Mouse (Mus musculus) lung, postnatal 0 days (tissue): ENCODE results near the gene Adcy9. TPM values are rescaled to one million over a fixed set of nuclear protein-coding genes. Genes with fewer than 3 reads are reported as not detected.

Experiments
- ATAC-seq: fragments of 200-750 bp; cut with Nextera tagmentation; 2 replicates; pipeline ENCODE4 v1.8.0; 2017; ENCODE audit warnings: moderate library complexity
- DNase-seq: peaks from one replicate; pipeline ENCODE4 v3.0.0-alpha.2; 2016; ENCODE audit warnings: low spot score
- H3K27ac ChIP-seq: fragments of 300-500 bp; sonication (generic); 2 replicates; pipeline ENCODE4 v1.5.1; 2014; ENCODE audit warnings: antibody characterized with exemption, mild to moderate bottlenecking, low read length, mixed read lengths
- H3K27me3 ChIP-seq: fragments of 300-500 bp; sonication (generic); replicated peaks from 2 replicates; pipeline ENCODE4 v1.6.1; 2014; ENCODE audit warnings: low read length, mixed read lengths; ENCODE audit not compliant: insufficient read depth
- H3K36me3 ChIP-seq: fragments of 300-500 bp; sonication (generic); 2 replicates; pipeline ENCODE4 v1.6.1; 2014; ENCODE audit warnings: low read length, mixed read lengths; ENCODE audit not compliant: insufficient read depth
- H3K4me1 ChIP-seq: fragments of 300-500 bp; sonication (generic); 2 replicates; pipeline ENCODE4 v1.6.1; 2014; ENCODE audit warnings: antibody characterized with exemption, low read depth, low read length, mixed read lengths; ENCODE audit not compliant: insufficient read depth
- H3K4me2 ChIP-seq: fragments of 300-500 bp; sonication (generic); replicated peaks from 2 replicates; pipeline ENCODE4 v1.6.1; 2014; ENCODE audit warnings: low read depth, mild to moderate bottlenecking, low read length, moderate library complexity, mixed read lengths
- H3K4me3 ChIP-seq: fragments of 300-500 bp; sonication (generic); 2 replicates; pipeline ENCODE4 v1.5.1; 2014; ENCODE audit warnings: low read depth, low read length
- H3K9ac ChIP-seq: fragments of 300-500 bp; sonication (generic); replicated peaks from 2 replicates; pipeline ENCODE4 v1.6.1; 2014; ENCODE audit warnings: low read depth, mild to moderate bottlenecking
- H3K9me3 ChIP-seq: fragments of 300-500 bp; sonication (generic); 2 replicates; pipeline ENCODE4 v1.6.1; 2016; ENCODE audit warnings: low read length, mixed read lengths
- CTCF ChIP-seq: IDR thresholded peaks from 2 replicates; pipeline ENCODE4 v1.5.1; 2016; ENCODE audit warnings: antibody characterized with exemption, mild to moderate bottlenecking
- EP300 ChIP-seq: IDR thresholded peaks from 2 replicates; pipeline ENCODE4 v1.6.1; 2016; ENCODE audit warnings: antibody characterized with exemption, mild to moderate bottlenecking, control low read depth
- WGBS: fragments of 180-500 bp; shearing (Covaris S2); extraction: QIAGEN DNeasy Blood & Tissue Kit; methylation state at CpG from one replicate; pipeline ENCODE4 v1.1.7; 2014; 5-methylcytosine and 5-hydroxymethylcytosine counted together
- polyA plus RNA-seq: library from polyadenylated mRNA; unstranded; fragments of >200 nt; fragmentation: Nextera tagmentation; extraction: Ambion mirVana; gene quantifications from 2 replicates; pipeline ENCODE4 v1.2.1, GENCODE M21; 2015

The Adcy9 gene
- polyA plus RNA-seq, 1 experiment from 2014 or later: 2.9 TPM

DNA sequence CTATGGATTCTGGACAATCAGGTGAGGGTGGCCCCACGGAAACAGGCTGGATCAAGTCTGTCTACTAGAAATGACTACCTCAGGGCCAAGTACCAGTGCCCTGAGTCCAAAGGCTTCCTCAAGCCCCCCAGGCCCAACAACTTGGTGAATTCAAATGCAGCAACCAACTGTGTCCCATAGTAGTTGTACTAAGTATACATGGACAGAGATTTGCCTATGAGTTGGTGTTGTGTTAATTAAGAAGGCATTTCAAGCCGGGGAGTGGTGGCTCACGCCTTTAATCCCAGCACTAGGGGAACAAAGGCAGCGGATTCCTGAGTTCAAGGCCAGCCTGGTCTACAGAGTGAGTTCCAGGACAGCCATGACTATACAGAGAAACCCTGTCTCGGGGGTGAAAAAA is 143.7 kb downstream of the Adcy9 start:
- no peak overlapping the region for H3K4me2 ChIP-seq
- WGBS: 89% methylated on average over 5 of the region's 5 CpGs
- no peak for TF ChIP-seq EP300
- no peak for TF ChIP-seq CTCF
- no peak for ATAC-seq
- no peaks in the 10 kb centered on the region for H3K9me3 ChIP-seq
- no peaks in the 10 kb centered on the region for H3K27me3 ChIP-seq
- no peak overlapping the region for H3K9ac ChIP-seq
- no peaks in the 10 kb centered on the region for H3K36me3 ChIP-seq
- H3K4me3 ChIP-seq: no peak overlapping the region
- H3K27ac ChIP-seq: 0 out of 2 replicates have a peak overlapping the region, but pooled peaks have one; percentile 11
- H3K4me1 ChIP-seq: peaks cover 13% of the 10 kb centered on the region; the same call in 1 of the 2 replicates
- DNase-seq: no peak

DNA sequence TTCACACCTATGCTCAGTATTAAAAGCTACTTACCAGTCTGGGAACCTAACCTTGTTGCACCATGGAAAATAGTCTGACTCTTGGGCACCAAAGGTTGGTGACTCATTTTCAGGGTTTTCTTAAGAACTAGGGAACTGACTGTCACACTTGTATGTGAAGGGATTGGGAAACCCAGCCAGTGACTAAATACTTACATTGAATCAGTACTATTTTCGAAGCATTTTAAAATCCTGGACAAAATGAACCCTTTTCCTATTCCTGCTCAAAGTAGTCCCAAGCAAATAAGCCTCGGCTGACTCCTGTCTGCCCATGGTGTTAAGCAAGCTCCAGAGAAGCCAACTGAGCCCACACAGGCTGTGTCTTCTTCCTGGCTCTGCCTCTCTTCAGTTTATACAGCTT is 144.1 kb downstream of the Adcy9 start:
- 61% methylated on average over 2 of the region's 2 CpGs for WGBS
- 0 out of 2 replicates have a peak overlapping the region, but pooled peaks have one; percentile 11 for H3K27ac ChIP-seq
- DNase-seq (peak; percentile 82), ATAC-seq (peak; percentile 7; the same call in 1 of the 2 replicates)
- no peaks in the 10 kb centered on the region for H3K36me3 ChIP-seq
- H3K4me2 ChIP-seq: no peak overlapping the region
- no peaks in the 10 kb centered on the region for H3K27me3 ChIP-seq
- peaks cover 13% of the 10 kb centered on the region; the same call in 1 of the 2 replicates for H3K4me1 ChIP-seq
- no peak overlapping the region for H3K9ac ChIP-seq
- no peak overlapping the region for H3K4me3 ChIP-seq
- TF ChIP-seq CTCF: no peak
- no peak; the same call in 1 of the 2 replicates for TF ChIP-seq EP300
- H3K9me3 ChIP-seq: no peaks in the 10 kb centered on the region

DNA sequence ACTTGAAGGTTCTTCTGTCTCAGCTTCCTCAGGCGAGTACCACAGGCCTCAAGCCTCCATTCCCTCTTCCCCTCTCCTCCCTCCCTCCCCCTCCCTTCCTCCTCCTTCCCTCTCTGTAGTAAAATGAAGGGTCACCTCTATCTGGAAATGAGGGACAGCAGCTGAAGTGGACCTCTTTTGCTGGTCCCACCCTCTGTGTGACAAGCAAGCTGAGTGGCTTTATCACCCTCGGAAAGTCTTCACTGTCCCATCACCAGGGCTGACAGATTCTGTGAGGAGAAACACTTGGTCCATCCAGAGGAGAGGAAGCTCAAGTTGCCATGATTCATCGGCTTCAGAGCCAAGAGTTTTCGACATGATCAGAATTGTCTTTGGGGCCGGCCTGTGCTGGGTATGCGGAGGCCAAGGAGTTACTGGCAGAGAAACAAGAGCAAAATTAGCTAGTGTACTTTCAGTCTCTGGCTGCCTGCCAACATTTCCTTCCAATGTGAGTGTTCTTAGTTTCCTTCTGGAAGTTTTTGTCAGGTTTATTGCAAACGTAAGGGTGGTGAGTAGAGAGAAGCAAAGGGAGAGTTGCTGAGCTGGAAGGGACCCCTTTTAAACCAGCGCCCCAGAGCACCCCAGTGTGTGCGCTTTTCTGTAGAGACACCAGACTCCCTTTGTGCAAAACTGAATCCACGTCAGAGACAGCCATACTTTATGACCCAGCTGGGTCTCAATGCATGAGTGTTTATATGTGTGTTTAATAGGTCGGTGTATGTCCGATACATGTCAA is 146.4 kb downstream of the Adcy9 start:
- ATAC-seq: peak; percentile 92

DNA sequence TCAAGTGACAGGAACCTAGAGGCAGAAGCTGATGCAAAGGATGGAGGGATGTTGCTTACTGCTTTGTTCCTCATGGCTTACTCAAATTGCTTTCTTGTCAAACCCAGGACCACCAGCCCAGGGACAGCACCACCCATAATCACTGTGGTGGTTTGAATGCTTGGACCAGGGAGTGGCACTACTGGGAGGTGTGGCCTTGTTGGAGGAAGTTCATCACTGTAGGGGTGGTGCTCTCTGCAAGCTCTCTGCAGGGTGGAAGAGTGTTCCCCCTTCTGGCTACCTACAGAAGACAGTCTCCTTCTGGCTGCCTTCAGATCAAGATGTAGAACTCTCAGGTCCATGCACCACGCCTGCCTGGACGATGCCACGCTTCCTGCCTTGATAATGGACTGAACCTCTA is 148.0 kb downstream of the Adcy9 start:
- no peak overlapping the region for H3K9ac ChIP-seq
- DNase-seq (peak; percentile 29), ATAC-seq (no peak)
- H3K36me3 ChIP-seq: no peaks in the 10 kb centered on the region
- H3K9me3 ChIP-seq: no peaks in the 10 kb centered on the region
- H3K27me3 ChIP-seq: no peaks in the 10 kb centered on the region
- TF ChIP-seq CTCF: peak; percentile 32
- TF ChIP-seq EP300: no peak
- WGBS: 87% methylated on average over 3 of the region's 3 CpGs
- H3K4me2 ChIP-seq: no peak overlapping the region
- H3K27ac ChIP-seq: no peak overlapping the region
- no peak overlapping the region for H3K4me3 ChIP-seq
- H3K4me1 ChIP-seq: peaks cover 11% of the 10 kb centered on the region

More for the DNA sequence above, 146.4 kb downstream of the Adcy9 start:
- Histone ChIP-seq H3K27me3 (no peaks in the 10 kb centered on the region), H3K4me2 (no peak overlapping the region), H3K27ac (peak overlapping the region; percentile 69), H3K4me1 (peaks cover 16% of the 10 kb centered on the region; the same call in 1 of the 2 replicates), H3K9me3 (no peaks in the 10 kb centered on the region), H3K36me3 (no peaks in the 10 kb centered on the region), H3K4me3 (no peak overlapping the region), H3K9ac (no peak overlapping the region)
- WGBS: 25% methylated on average over 12 of the region's 12 CpGs
- DNase-seq: peak; percentile 95
- TF ChIP-seq CTCF: no peak
- TF ChIP-seq EP300: peak; percentile 64; the same call in 1 of the 2 replicates

DNA sequence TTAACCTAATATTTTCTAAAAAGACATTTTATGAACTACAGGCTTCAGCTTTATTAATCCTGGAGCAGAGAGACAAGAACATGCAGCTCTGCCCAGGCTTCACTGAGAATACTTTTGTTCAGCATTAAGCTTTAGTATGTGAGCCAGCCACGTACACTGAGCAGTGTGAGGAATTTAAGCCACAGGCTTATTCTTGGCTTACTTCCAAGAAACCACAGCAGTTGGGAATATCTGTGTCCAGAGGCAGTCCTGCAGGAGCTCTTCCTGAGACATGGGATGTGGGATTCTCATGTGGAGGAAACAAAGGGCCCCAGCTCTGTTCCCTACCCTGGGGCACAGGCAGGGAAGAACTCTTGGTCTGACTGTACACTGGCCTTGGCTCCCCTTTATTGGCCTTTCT is 149.4 kb downstream of the Adcy9 start:
- no peaks in the 10 kb centered on the region for H3K27me3 ChIP-seq
- H3K36me3 ChIP-seq: no peaks in the 10 kb centered on the region
- no peak overlapping the region for H3K9ac ChIP-seq
- no peak for TF ChIP-seq CTCF
- TF ChIP-seq EP300: no peak
- WGBS: 7% methylated on average over 1 of the region's 1 CpGs
- H3K4me3 ChIP-seq: no peak overlapping the region
- H3K9me3 ChIP-seq: no peaks in the 10 kb centered on the region
- no peak overlapping the region for H3K27ac ChIP-seq
- H3K4me1 ChIP-seq: peaks cover 11% of the 10 kb centered on the region
- peak; percentile 58 for DNase-seq
- no peak overlapping the region for H3K4me2 ChIP-seq
- ATAC-seq: no peak; the same call in 1 of the 2 replicates

DNA sequence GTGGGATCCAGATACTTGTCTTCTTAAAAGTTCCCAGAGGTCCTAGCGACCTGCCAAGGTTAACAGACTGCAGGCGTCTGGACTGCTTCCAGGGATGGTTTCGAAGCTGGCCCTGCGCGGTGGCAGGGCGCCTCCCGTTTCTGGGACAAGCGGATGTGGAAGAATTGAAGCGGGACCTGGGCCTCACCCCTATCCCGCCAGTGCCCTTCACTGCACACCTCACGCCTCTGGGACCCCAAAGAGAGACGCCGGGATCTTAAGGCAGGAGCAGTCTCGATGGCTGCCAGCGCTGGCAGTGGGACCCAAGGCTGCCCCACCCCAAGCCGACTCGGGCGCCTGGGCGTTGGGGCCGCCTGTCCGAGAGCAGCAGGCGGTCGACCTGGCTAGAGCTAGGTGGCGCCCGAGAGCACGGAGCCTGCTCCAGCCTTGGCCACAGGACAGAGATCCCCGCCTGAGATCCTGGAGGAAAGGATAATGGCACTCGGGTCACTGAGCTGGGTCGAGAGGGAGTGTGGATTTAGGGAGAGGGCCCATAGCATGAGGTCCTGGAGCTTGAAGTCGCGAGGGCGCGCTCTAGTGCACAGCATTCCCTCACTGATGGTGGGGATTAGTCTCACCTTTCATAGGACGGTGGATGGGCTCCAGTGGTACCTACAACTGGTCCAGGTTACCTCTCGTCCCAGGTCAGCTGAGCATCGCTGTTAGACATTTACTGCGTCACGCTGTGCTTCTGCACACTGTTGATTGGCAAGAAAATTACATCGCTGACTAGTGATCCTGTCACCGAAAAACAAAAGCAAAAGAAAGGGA is 152.2 kb downstream of the Adcy9 start:
- H3K36me3 ChIP-seq: no peaks in the 10 kb centered on the region
- WGBS: 8% methylated on average over 40 of the region's 40 CpGs
- ATAC-seq (peak; percentile 94), DNase-seq (peak; percentile 88)
- peak overlapping the region; percentile 46 for H3K9ac ChIP-seq
- no peak overlapping the region for H3K27ac ChIP-seq
- TF ChIP-seq EP300 (no peak), CTCF (peak; percentile 97)
- H3K4me1 ChIP-seq: peaks cover 3% of the 10 kb centered on the region
- H3K4me2 ChIP-seq: peak overlapping the region; percentile 72
- peak overlapping the region; percentile 44 for H3K4me3 ChIP-seq
- H3K27me3 ChIP-seq: no peaks in the 10 kb centered on the region
- no peaks in the 10 kb centered on the region for H3K9me3 ChIP-seq
